Mouse (Mus musculus) CH12.LX (cell line): Measurements from ENCODE around the gene Thsd4. TPM values are rescaled to one million over a fixed set of nuclear protein-coding genes. Genes with fewer than 3 reads are reported as not detected.

Experiments used
- DNase-seq: peaks from one replicate; pipeline ENCODE4 v3.0.0-alpha.2; 2013; ENCODE audit errors: extremely low read depth
- H3K27ac ChIP-seq: 2 replicates; pipeline ENCODE4 v1.5.1; 2012; ENCODE audit warnings: low read depth, mild to moderate bottlenecking, control low read depth, moderate library complexity; ENCODE audit not compliant: insufficient read depth
- H3K27me3 ChIP-seq: replicated peaks from 2 replicates; pipeline ENCODE3; 2012; ENCODE audit warnings: inconsistent platforms
- H3K36me3 ChIP-seq, 2 experiments: replicated peaks in 1 of 2; 2 replicates each; pipeline versions ENCODE3 to v1.6.1; 2012; ENCODE audit warnings: inconsistent platforms in 1 of 2, low read length in 1 of 2, mild to moderate bottlenecking in 1 of 2, mixed read lengths in 1 of 2, moderate library complexity in 1 of 2; ENCODE audit not compliant: control insufficient read depth in 1 of 2, insufficient read depth in 1 of 2
- H3K4me1 ChIP-seq, 2 experiments: 2 replicates each; pipeline ENCODE4 v1.6.1; 2012; ENCODE audit warnings: inconsistent platforms in 1 of 2, moderate library complexity in 1 of 2; ENCODE audit not compliant: insufficient read depth in 2 of 2, control insufficient read depth in 1 of 2
- H3K4me2 ChIP-seq: 2 replicates; pipeline ENCODE4 v1.6.1; 2012; ENCODE audit warnings: low read depth, mild to moderate bottlenecking, control low read depth; ENCODE audit not compliant: poor library complexity, insufficient read depth, severe bottlenecking
- H3K4me3 ChIP-seq, 3 experiments: fragments of 150-350 bp in 1 of 3; sonication (generic) in 1 of 3; replicated peaks in 1 of 3; 2 replicates each; pipeline versions ENCODE3 to v1.5.1; 2011 to 2012; ENCODE audit warnings: low read depth in 2 of 3, low read length in 2 of 3, mild to moderate bottlenecking in 2 of 3, moderate library complexity in 2 of 3, control low read depth in 1 of 3, improper control_type of control experiment in 1 of 3, inconsistent platforms in 1 of 3, mixed read lengths in 1 of 3; ENCODE audit not compliant: poor library complexity in 1 of 3
- H3K79me2 ChIP-seq: replicated peaks from 2 replicates; pipeline ENCODE4 v1.6.1; 2012; ENCODE audit warnings: mild to moderate bottlenecking, moderate library complexity; ENCODE audit not compliant: control insufficient read depth, poor library complexity, insufficient read depth, severe bottlenecking; ENCODE audit errors: extremely low read depth
- H3K9ac ChIP-seq: 2 replicates; pipeline ENCODE4 v1.6.1; 2012; ENCODE audit warnings: low read depth, mild to moderate bottlenecking, control low read depth, moderate library complexity; ENCODE audit not compliant: insufficient read depth
- H3K9me3 ChIP-seq: replicated peaks from 2 replicates; pipeline ENCODE3; 2012; ENCODE audit warnings: low read length, inconsistent platforms, mixed read lengths
- ELF1 ChIP-seq: IDR thresholded peaks from 2 replicates; pipeline ENCODE4 v1.6.1; 2014; ENCODE audit warnings: low read depth, mild to moderate bottlenecking, inconsistent platforms, low read length, improper control_type of control experiment
- ETS1 ChIP-seq: conservative IDR thresholded peaks from 2 replicates; pipeline ENCODE4 v1.6.1; 2012; ENCODE audit warnings: low read depth, mild to moderate bottlenecking, inconsistent platforms, low read length, improper control_type of control experiment, moderate library complexity
- HCFC1 ChIP-seq: IDR thresholded peaks from 2 replicates; pipeline ENCODE4 v1.6.1; 2012; ENCODE audit warnings: low read depth, mild to moderate bottlenecking, inconsistent platforms, low read length, improper control_type of control experiment
- IRF4 ChIP-seq: IDR thresholded peaks from 2 replicates; pipeline ENCODE4 v1.6.1; 2014; ENCODE audit warnings: low read depth, mild to moderate bottlenecking, inconsistent platforms, low read length, improper control_type of control experiment
- JUN ChIP-seq: IDR thresholded peaks from 2 replicates; pipeline ENCODE4 v1.6.1; 2011; ENCODE audit warnings: low read depth, mild to moderate bottlenecking, low read length, improper control_type of control experiment, moderate library complexity; ENCODE audit not compliant: insufficient read depth
- KAT2A ChIP-seq: IDR thresholded peaks from 2 replicates; pipeline ENCODE4 v1.6.1; 2012; ENCODE audit warnings: low read length, improper control_type of control experiment, inconsistent platforms; ENCODE audit not compliant: insufficient replicate concordance
- MAFK ChIP-seq: IDR thresholded peaks from 2 replicates; pipeline ENCODE4 v1.6.1; 2011; ENCODE audit warnings: low read length, improper control_type of control experiment; ENCODE audit not compliant: insufficient replicate concordance
- MAZ ChIP-seq: IDR thresholded peaks from 2 replicates; pipeline ENCODE4 v1.6.1; 2012; ENCODE audit warnings: low read depth, mild to moderate bottlenecking, inconsistent platforms, low read length, improper control_type of control experiment, moderate library complexity
- NELFE ChIP-seq: IDR thresholded peaks from 2 replicates; pipeline ENCODE4 v1.6.1; 2011; ENCODE audit warnings: low read depth, low read length, improper control_type of control experiment
- NRF1 ChIP-seq: IDR thresholded peaks from 2 replicates; pipeline ENCODE4 v1.6.1; 2014; ENCODE audit warnings: low read depth, mild to moderate bottlenecking, inconsistent platforms, low read length, improper control_type of control experiment, moderate library complexity
- PAX5 ChIP-seq: IDR thresholded peaks from 2 replicates; pipeline ENCODE4 v1.6.1; 2012; ENCODE audit warnings: low read length, inconsistent platforms, mixed read lengths
- POLR2A ChIP-seq: IDR thresholded peaks from 2 replicates; pipeline ENCODE4 v1.6.1; 2011; ENCODE audit warnings: low read depth, mild to moderate bottlenecking, improper control_type of control experiment, low read length
- POLR2AphosphoS2 ChIP-seq: IDR thresholded peaks from 2 replicates; pipeline ENCODE4 v1.6.1; 2011; ENCODE audit warnings: low read depth, low read length, improper control_type of control experiment
- SIN3A ChIP-seq: IDR thresholded peaks from 2 replicates; pipeline ENCODE4 v1.6.1; 2012; ENCODE audit warnings: low read length, improper control_type of control experiment, inconsistent platforms
- TCF12 ChIP-seq: IDR thresholded peaks from 2 replicates; pipeline ENCODE4 v1.6.1; 2014; ENCODE audit warnings: low read depth, mild to moderate bottlenecking, inconsistent platforms, low read length, improper control_type of control experiment
- USF1 ChIP-seq: IDR thresholded peaks from 2 replicates; pipeline ENCODE4 v1.6.1; 2014; ENCODE audit warnings: low read depth, mild to moderate bottlenecking, inconsistent platforms, low read length, improper control_type of control experiment
- USF2 ChIP-seq: conservative IDR thresholded peaks from 2 replicates; pipeline ENCODE4 v1.6.1; 2011; ENCODE audit warnings: low read depth, low read length, improper control_type of control experiment
- ZMIZ1 ChIP-seq: IDR thresholded peaks from 2 replicates; pipeline ENCODE4 v1.6.1; 2012; ENCODE audit warnings: low read depth, mild to moderate bottlenecking, inconsistent platforms, low read length, improper control_type of control experiment
- dilution Hi-C: fragments of 300-500 bp; cut with MboI; formaldehyde crosslinking; loops from 2 replicates; pipeline ENCODE4 v1.14.3; 2020; ENCODE audit warnings: low sequenced_read_pairs; ENCODE audit not compliant: extremely low pct_unique_long_range_greater_than_20kb, extremely low pct_ligation_motif_present
- in situ Hi-C: fragments of 300-500 bp; cut with MboI; formaldehyde crosslinking; loops from 3 replicates; pipeline ENCODE4 v1.14.3; 2019; ENCODE audit warnings: low sequenced_read_pairs, low pct_ligation_motif_present, low pct_unique_long_range_greater_than_20kb, mixed read lengths
- polyA plus RNA-seq: library from polyadenylated mRNA; unstranded; fragments of >175 nt; gene quantifications from 2 replicates; pipeline ENCODE4 v1.2.1, GENCODE M21; 2012; ENCODE audit warnings: low read depth; ENCODE audit not compliant: insufficient read length
- total RNA-seq, 2 experiments: library from RNA; depleted of rRNA; stranded (reverse); fragments of 300-350 nt in 1 of 2; fragments of >200 nt in 1 of 2; gene quantifications; 2 replicates each; pipeline ENCODE4 v1.2.3; 2012 to 2014

Gene Thsd4
- total and polyA plus RNA-seq, 3 experiments: not detected

DNA sequence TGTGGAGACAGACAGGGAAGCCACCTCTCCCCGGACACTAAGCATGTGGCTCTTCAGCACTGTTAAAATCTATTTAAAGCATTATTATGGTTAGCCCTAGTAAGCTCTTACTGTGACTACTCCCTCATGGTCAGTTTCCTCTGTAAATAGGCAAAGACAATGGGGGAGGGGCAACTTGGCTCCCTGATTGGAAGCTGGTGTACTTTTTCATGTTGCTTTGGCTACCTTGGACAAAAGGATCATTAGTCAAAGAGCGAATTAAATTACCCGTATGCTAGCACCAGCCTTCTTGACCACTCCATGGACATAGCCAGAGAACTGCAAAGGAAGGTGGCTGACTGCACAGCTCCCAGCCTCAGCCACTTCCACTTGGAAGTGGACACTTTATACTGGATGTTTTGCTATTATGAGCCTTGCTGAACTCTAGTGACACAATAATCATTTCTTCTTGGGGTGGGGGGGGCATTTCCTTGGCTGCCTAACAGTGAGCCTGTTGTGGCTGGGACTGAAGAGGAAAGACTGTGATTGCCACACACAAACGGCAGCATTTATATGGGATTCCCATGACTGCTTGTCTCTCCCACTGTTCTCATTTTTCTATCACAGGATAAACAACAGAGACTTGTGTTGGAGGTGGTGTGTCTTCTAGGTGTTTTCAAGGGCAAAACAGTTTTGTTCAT lies 107.6 kb downstream of the Thsd4 start:
- no peaks in the 10 kb centered on the region for H3K9me3 ChIP-seq
- no peaks in the 10 kb centered on the region for H3K27me3 ChIP-seq
- no peak overlapping the region for H3K27ac ChIP-seq
- dilution Hi-C loops (no loop called here), in situ Hi-C loops (no loop called here)
- no peak overlapping the region for H3K4me3 ChIP-seq
- TF ChIP-seq ELF1 (no peak), SIN3A (no peak), NELFE (no peak), TCF12 (no peak), NRF1 (no peak), PAX5 (no peak), IRF4 (no peak), ETS1 (no peak)
- DNase-seq: no peak
- peaks cover 3 to 47% of the 10 kb centered on the region in 2 experiments; a peak in 2 of 4 replicates for H3K4me1 ChIP-seq
- no peak overlapping the region for H3K9ac ChIP-seq
- H3K36me3 ChIP-seq: no peaks in the 10 kb centered on the region
- H3K79me2 ChIP-seq: no peaks in the 10 kb centered on the region
- no peak overlapping the region for H3K4me2 ChIP-seq

DNA sequence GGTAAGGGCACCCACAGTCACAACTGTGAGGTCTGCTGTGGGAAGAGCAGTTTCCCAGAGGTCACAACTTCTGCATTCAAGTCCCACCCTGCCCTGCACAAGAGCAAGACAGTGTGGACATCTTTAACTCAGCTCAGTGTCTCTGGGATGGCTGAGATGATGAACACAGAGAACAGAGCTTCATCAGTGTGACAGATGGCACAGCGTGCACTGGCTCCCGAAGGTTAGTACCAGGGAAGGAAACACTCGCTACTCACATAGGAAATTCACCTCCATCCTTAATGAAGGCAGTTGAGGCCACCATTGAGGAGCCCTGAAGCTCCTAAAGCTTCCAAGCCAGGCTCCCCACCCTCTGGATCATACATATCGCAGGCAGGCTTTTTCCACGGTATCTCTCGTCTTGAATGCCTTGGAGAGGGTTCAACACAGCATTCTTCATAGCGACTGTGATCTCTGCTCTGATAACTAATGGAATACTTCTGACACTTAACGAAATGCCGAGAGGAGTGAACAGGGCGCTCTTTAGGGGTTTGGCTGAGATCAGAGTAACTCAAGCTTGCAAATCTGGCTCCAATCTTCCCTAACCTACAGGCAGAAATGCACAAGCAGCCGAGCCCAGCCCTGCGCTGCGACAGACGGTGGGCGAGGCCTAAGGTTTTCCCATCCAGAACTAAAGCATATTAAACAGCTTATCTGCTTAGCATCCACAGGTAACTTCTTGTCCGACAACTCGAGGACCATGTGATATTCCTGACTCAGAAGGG lies 110.8 kb downstream of the Thsd4 start:
- DNase-seq: no peak
- Histone ChIP-seq H3K4me1 (peaks cover 11 to 57% of the 10 kb centered on the region in 2 experiments), H3K9me3 (no peaks in the 10 kb centered on the region), H3K36me3 (no peaks in the 10 kb centered on the region), H3K27me3 (no peaks in the 10 kb centered on the region), H3K4me2 (no peak overlapping the region), H3K27ac (no peak overlapping the region), H3K79me2 (no peaks in the 10 kb centered on the region), H3K9ac (no peak overlapping the region), H3K4me3 (no peak overlapping the region)
- in situ Hi-C loops: no loop called here
- no peak for TF ChIP-seq POLR2A
- TF ChIP-seq USF1: no peak
- TF ChIP-seq MAZ: no peak
- no peak for TF ChIP-seq USF2
- no peak for TF ChIP-seq HCFC1
- TF ChIP-seq ZMIZ1: no peak
- TF ChIP-seq JUN: no peak
- TF ChIP-seq POLR2AphosphoS2: no peak
- no peak for TF ChIP-seq MAFK
- TF ChIP-seq ELF1: no peak
- no peak for TF ChIP-seq KAT2A
- dilution Hi-C loops: no loop called here
